Mouse (Mus musculus) stomach, postnatal 0 days (tissue): Measurements from ENCODE around the gene Kat6b. TPM values are rescaled to one million over a fixed set of nuclear protein-coding genes. Genes with fewer than 3 reads are reported as not detected.
A peak's percentile ranks its signal among the peaks of the same experiment; 100 is the strongest.

ENCODE experiments used
- ATAC-seq: fragments of 200-750 bp; cut with Nextera tagmentation; 2 replicates; pipeline ENCODE4 v1.8.0; 2017; ENCODE audit not compliant: low FRiP score, low TSS enrichment
- DNase-seq: peaks from one replicate; pipeline ENCODE4 v3.0.0-alpha.2; 2016; ENCODE audit warnings: low spot score
- H3K27ac ChIP-seq: fragments of 300-500 bp; sonication (generic); replicated peaks from 2 replicates; pipeline ENCODE4 v1.5.1; 2014; ENCODE audit warnings: mild to moderate bottlenecking, control low read depth
- H3K27me3 ChIP-seq: fragments of 300-500 bp; sonication (generic); 2 replicates; pipeline ENCODE4 v1.6.1; 2014; ENCODE audit warnings: low read length; ENCODE audit not compliant: control insufficient read depth, insufficient read depth
- H3K36me3 ChIP-seq: fragments of 300-500 bp; sonication (generic); 2 replicates; pipeline ENCODE4 v1.6.1; 2014; ENCODE audit warnings: low read length, mixed read lengths; ENCODE audit not compliant: control insufficient read depth, insufficient read depth
- H3K4me1 ChIP-seq: fragments of 300-500 bp; sonication (generic); replicated peaks from 2 replicates; pipeline ENCODE4 v1.6.1; 2014; ENCODE audit warnings: antibody characterized with exemption; ENCODE audit not compliant: control insufficient read depth, insufficient read depth
- H3K4me2 ChIP-seq: fragments of 300-500 bp; sonication (generic); replicated peaks from 2 replicates; pipeline ENCODE4 v1.6.1; 2014; ENCODE audit warnings: low read depth, mild to moderate bottlenecking, control low read depth, moderate library complexity
- H3K4me3 ChIP-seq: fragments of 300-500 bp; sonication (generic); 2 replicates; pipeline ENCODE4 v1.5.1; 2014; ENCODE audit warnings: low read depth, low read length, control low read depth
- H3K9ac ChIP-seq: fragments of 300-500 bp; sonication (generic); 2 replicates; pipeline ENCODE4 v1.6.1; 2014; ENCODE audit warnings: mild to moderate bottlenecking, low read length, control low read depth, mixed read lengths
- H3K9me3 ChIP-seq: fragments of 300-500 bp; sonication (generic); 2 replicates; pipeline ENCODE4 v1.6.1; 2016; ENCODE audit warnings: low read length; ENCODE audit not compliant: control insufficient read depth
- CTCF ChIP-seq: IDR thresholded peaks from 2 replicates; pipeline ENCODE4 v1.5.1; 2016; ENCODE audit warnings: antibody characterized with exemption, low read depth, mild to moderate bottlenecking, moderate library complexity
- EP300 ChIP-seq: optimal IDR thresholded peaks from 2 replicates; pipeline ENCODE3; 2016; ENCODE audit warnings: antibody characterized with exemption
- WGBS: fragments of 180-500 bp; shearing (Covaris S2); extraction: QIAGEN DNeasy Blood & Tissue Kit; methylation state at CpG from one replicate; pipeline ENCODE4 v1.1.7; 2014; 5-methylcytosine and 5-hydroxymethylcytosine counted together
- polyA plus RNA-seq: library from polyadenylated mRNA; unstranded; fragments of >200 nt; fragmentation: Nextera tagmentation; extraction: Ambion mirVana; gene quantifications from 2 replicates; pipeline ENCODE4 v1.2.1, GENCODE M21; 2015

Gene Kat6b
- polyA plus RNA-seq, 1 experiment from 2014 or later, result 4.0 TPM

- Histone ChIP-seq H3K27ac (0 out of 2 replicates have a peak overlapping the region, but pooled peaks have one; percentile 26), H3K9ac (no peak overlapping the region), H3K4me1 (peaks cover 12% of the 10 kb centered on the region), H3K4me3 (no peak overlapping the region), H3K36me3 (no peaks in the 10 kb centered on the region), H3K4me2 (no peak overlapping the region), H3K27me3 (no peaks in the 10 kb centered on the region), H3K9me3 (no peaks in the 10 kb centered on the region)
- WGBS, result 23% methylated on average over 6 of the region's 6 CpGs
- DNase-seq, result peak; percentile 47
- no peak for TF ChIP-seq EP300
- peak; percentile 62 for TF ChIP-seq CTCF
- 0 out of 2 replicates have a peak, but pooled peaks have one; percentile 22 for ATAC-seq
Observed at GRCm38 (mm10) chr14:21584468-21585135, 103.4 kb downstream of the Kat6b start.

GRCm38 (mm10) chr14:21585491-21586251, 104.4 kb downstream of the Kat6b start:
- Histone ChIP-seq H3K4me3 (no peak overlapping the region), H3K27ac (peak overlapping the region; percentile 73), H3K4me2 (no peak overlapping the region), H3K4me1 (peaks cover 12% of the 10 kb centered on the region), H3K9me3 (no peaks in the 10 kb centered on the region), H3K27me3 (no peaks in the 10 kb centered on the region), H3K36me3 (no peaks in the 10 kb centered on the region), H3K9ac (no peak overlapping the region)
- peak; percentile 73 for DNase-seq
- peak; percentile 91 for ATAC-seq
- 24% methylated on average over 8 of the region's 8 CpGs for WGBS
- TF ChIP-seq CTCF (peak; percentile 41), EP300 (no peak)

- Histone ChIP-seq H3K4me2 (no peak overlapping the region), H3K27me3 (no peaks in the 10 kb centered on the region), H3K9me3 (no peaks in the 10 kb centered on the region), H3K4me1 (peaks cover 8% of the 10 kb centered on the region), H3K4me3 (no peak overlapping the region), H3K9ac (no peak overlapping the region), H3K36me3 (no peaks in the 10 kb centered on the region), H3K27ac (peak overlapping the region; percentile 78)
- 43% methylated on average over 4 of the region's 4 CpGs for WGBS
- DNase-seq (no peak), ATAC-seq (peak; percentile 77)
- TF ChIP-seq EP300, result no peak
- no peak for TF ChIP-seq CTCF
Observed at GRCm38 (mm10) chr14:21586481-21587118, 105.4 kb downstream of the Kat6b start.

- Histone ChIP-seq H3K27ac (no peak overlapping the region), H3K9me3 (no peaks in the 10 kb centered on the region), H3K27me3 (no peaks in the 10 kb centered on the region), H3K4me1 (peaks cover 8% of the 10 kb centered on the region), H3K9ac (no peak overlapping the region), H3K4me3 (no peak overlapping the region), H3K36me3 (no peaks in the 10 kb centered on the region), H3K4me2 (no peak overlapping the region)
- DNase-seq, result no peak
- WGBS, result 29% methylated on average over 2 of the region's 2 CpGs
- no peak for ATAC-seq
- no peak for TF ChIP-seq CTCF
- no peak for TF ChIP-seq EP300
Observed at GRCm38 (mm10) chr14:21587931-21588330, 106.7 kb downstream of the Kat6b start.

- no peaks in the 10 kb centered on the region for H3K27me3 ChIP-seq
- H3K9me3 ChIP-seq, result no peaks in the 10 kb centered on the region
- H3K9ac ChIP-seq, result no peak overlapping the region
- H3K36me3 ChIP-seq, result no peaks in the 10 kb centered on the region
- no peak for TF ChIP-seq EP300
- TF ChIP-seq CTCF, result no peak
- DNase-seq (no peak), ATAC-seq (no peak)
- H3K4me2 ChIP-seq, result no peak overlapping the region; the same call in 1 of the 2 replicates
- peaks cover 6% of the 10 kb centered on the region for H3K4me1 ChIP-seq
- 89% methylated on average over 7 of the region's 7 CpGs for WGBS
- H3K27ac ChIP-seq, result no peak overlapping the region
- H3K4me3 ChIP-seq, result no peak overlapping the region
Observed at GRCm38 (mm10) chr14:21589620-21590019, 108.4 kb downstream of the Kat6b start.
